Mouse (Mus musculus): ENCODE results near the gene Pcmt1.
"Not testable (repeated sequence)": the region's sequence is repeated elsewhere in the genome, so short reads cannot be mapped to it uniquely, and the experiment has no call there.

GRCm38 (mm10) chr10:7612210-7612609 lies 68.7 kb downstream of the Pcmt1 start:
- TF ChIP-seq POLR2A (IDR thresholded peaks at IDR 0.05; ENCODE audit: insufficient read depth, low read length); CTCF (IDR thresholded peaks at IDR 0.05; ENCODE audit: low read depth, low read length): not testable (repeated sequence)
